Mouse (Mus musculus) cerebellum, adult 2 months (tissue): ENCODE data around the gene Foxp1. TPM values are rescaled to one million over a fixed set of nuclear protein-coding genes. Genes with fewer than 3 reads are reported as not detected.

Experiments
- DNase-seq, 2 experiments: peaks; one replicate each; pipeline ENCODE4 v3.0.0; 2021
- H3K27ac ChIP-seq: fragments of 200-500 bp; 2 replicates; pipeline ENCODE4 v1.5.1; 2012; ENCODE audit warnings: low read length, control low read depth, inconsistent platforms; ENCODE audit not compliant: insufficient read depth
- H3K27me3 ChIP-seq: fragments of 200-500 bp; 2 replicates; pipeline ENCODE4 v1.6.1; 2012; ENCODE audit warnings: inconsistent platforms, mild to moderate bottlenecking, low read length, moderate library complexity; ENCODE audit not compliant: control insufficient read depth, insufficient read depth
- H3K4me1 ChIP-seq: fragments of 200-500 bp; 2 replicates; pipeline ENCODE4 v1.6.1; 2011; ENCODE audit warnings: low read length; ENCODE audit not compliant: control insufficient read depth, insufficient read depth
- H3K4me3 ChIP-seq: fragments of 200-500 bp; replicated peaks from 2 replicates; pipeline ENCODE3; 2011; ENCODE audit warnings: mild to moderate bottlenecking, low read depth, low read length, control low read depth; ENCODE audit not compliant: insufficient read depth
- CTCF ChIP-seq: fragments of 200-500 bp; IDR thresholded peaks from 2 replicates; pipeline ENCODE4 v1.5.1; 2011; ENCODE audit warnings: low read depth, mild to moderate bottlenecking, control low read depth, low read length, moderate library complexity, borderline replicate concordance; ENCODE audit not compliant: insufficient read depth
- POLR2A ChIP-seq: fragments of 200-500 bp; IDR thresholded peaks from 2 replicates; pipeline ENCODE4 v1.6.1; 2011; ENCODE audit warnings: low read length, control low read depth, borderline replicate concordance; ENCODE audit not compliant: insufficient read depth
- WGBS: fragments of 180-500 bp; shearing (Covaris S2); methylation state at CpG from one replicate; pipeline ENCODE4 v1.1.7; 2018; 5-methylcytosine and 5-hydroxymethylcytosine counted together
- polyA plus RNA-seq: library from polyadenylated mRNA; depleted of rRNA; stranded (reverse); fragments of >200 nt; gene quantifications from 2 replicates; pipeline ENCODE4 v1.2.3, GENCODE M21; 2012

Gene Foxp1
- polyA plus RNA-seq, 1 experiment = 21.0 TPM

DNA sequence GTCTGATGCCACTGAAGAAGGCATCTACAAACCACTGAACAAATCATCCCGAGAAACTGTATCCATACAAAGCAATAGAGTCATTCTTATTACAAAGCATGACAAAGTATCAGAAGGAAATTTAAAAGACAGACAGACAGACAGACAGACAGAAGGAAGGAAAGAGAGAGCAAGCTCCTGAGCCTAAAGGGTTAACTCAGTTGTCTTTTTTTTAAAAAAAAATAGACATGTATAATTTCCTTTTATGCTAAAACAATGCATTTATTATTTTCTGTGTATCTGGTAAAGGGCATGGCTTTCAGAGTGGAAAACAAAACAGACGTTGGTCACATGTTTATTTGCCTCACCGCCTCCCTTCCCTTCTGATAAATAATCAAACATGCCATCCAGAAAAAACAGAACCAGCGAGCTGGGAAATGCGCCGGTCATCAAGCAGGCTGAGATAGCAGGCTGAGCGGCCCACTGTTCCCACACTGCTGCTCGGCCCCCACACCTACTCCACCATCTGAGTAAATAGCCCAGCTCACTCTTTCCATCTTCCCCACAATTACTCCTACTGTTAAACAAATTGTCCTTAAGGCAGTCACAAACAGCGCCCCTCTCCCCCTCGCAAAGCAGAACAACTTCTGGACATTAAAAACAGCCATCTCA lies 428.1 kb downstream of the Foxp1 start:
- Histone ChIP-seq H3K27me3 (no peaks in the 10 kb centered on the region), H3K27ac (no peak overlapping the region), H3K4me1 (no peaks in the 10 kb centered on the region), H3K4me3 (no peak overlapping the region)
- TF ChIP-seq CTCF = no peak
- TF ChIP-seq POLR2A = no peak
- no peak for DNase-seq
- WGBS = 74% methylated on average over 10 of the region's 10 CpGs

DNA sequence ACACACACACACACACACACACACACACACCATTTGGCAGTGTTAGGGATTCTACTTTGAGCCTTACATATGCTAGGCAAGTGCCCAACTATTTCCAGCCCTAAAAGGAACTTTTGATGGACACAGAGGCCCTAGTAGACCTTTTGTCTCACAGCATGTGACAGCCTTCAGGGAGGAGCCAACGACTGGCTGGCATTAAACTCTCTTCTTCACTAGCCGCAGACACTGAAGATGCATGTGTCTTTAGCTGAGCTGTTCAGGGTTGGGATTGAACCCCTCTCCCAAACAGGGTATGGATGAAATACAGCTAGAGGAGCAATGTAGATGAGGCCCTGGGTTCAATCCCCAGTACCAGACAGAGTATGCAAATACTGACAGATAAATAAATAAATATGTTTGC lies 428.7 kb downstream of the Foxp1 start:
- DNase-seq = no peak
- Histone ChIP-seq H3K4me3 (no peak overlapping the region), H3K27ac (no peak overlapping the region), H3K27me3 (no peaks in the 10 kb centered on the region), H3K4me1 (no peaks in the 10 kb centered on the region)
- TF ChIP-seq CTCF (no peak), POLR2A (no peak)
- 44% methylated on average over 2 of the region's 2 CpGs for WGBS

GRCm38 (mm10) chr6:99093208-99093607 lies 429.3 kb downstream of the Foxp1 start:
- no peak for DNase-seq
- WGBS = 70% methylated on average over 5 of the region's 5 CpGs
- H3K4me1 ChIP-seq = no peaks in the 10 kb centered on the region; the same call in 1 of the 2 replicates
- no peak for TF ChIP-seq POLR2A
- no peak for TF ChIP-seq CTCF
- no peak overlapping the region for H3K4me3 ChIP-seq
- no peaks in the 10 kb centered on the region for H3K27me3 ChIP-seq
- H3K27ac ChIP-seq = no peak overlapping the region

- Histone ChIP-seq H3K4me1 (peaks cover 6% of the 10 kb centered on the region), H3K4me3 (no peak overlapping the region), H3K27ac (no peak overlapping the region), H3K27me3 (no peaks in the 10 kb centered on the region)
- DNase-seq = no peak
- 72% methylated on average over 2 of the region's 2 CpGs for WGBS
- TF ChIP-seq CTCF = no peak
- no peak for TF ChIP-seq POLR2A
These were observed 430.7 kb downstream of the Foxp1 start for GRCm38 (mm10) chr6:99091799-99092198.

DNA sequence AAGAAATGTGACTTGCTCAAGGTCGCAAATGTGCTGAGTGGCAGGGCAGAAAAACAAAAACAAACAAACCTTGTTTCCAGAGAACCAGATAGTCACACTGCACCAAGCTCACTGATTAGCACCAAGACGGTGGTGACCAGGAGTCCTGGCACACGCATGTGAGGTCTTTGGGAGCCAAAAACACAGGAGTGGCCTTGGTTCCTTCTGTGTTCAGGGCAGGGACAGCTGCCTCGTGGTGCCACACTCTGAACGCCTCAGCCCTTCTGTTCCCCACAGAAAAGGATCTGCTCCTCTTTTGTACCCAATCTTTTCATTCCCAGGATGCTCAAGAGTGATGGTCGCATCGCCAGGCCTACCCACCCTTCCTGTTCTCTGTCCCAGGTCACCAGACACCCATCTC lies 434.9 kb downstream of the Foxp1 start:
- H3K27me3 ChIP-seq = no peaks in the 10 kb centered on the region
- DNase-seq = peak in 1 of 2 experiments; percentile 24
- no peak overlapping the region for H3K4me3 ChIP-seq
- H3K4me1 ChIP-seq = peaks cover 12% of the 10 kb centered on the region
- no peak overlapping the region for H3K27ac ChIP-seq
- 43% methylated on average over 7 of the region's 7 CpGs for WGBS
- TF ChIP-seq CTCF (no peak), POLR2A (no peak)

DNA sequence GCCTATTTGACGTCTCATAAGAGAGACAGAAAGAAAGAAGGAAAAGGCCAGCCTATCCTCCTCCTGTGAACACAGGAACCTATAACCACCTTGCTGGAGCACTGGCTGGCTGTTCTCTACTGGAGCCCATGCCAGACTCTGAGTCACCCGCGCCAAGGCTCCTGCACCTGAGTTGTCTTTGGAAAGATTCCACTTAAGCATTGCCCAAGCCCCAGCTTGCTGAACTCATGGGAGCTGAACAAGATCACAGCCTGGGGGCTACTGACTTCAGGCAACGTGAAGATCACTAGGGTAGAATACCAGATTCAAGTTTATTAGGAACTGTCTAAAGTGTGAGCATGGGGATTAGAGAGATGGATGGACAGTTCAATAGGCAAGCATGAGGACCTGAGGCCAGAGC lies 437.6 kb downstream of the Foxp1 start:
- 16% methylated on average over 4 of the region's 4 CpGs for WGBS
- no peaks in the 10 kb centered on the region for H3K27me3 ChIP-seq
- H3K27ac ChIP-seq = no peak overlapping the region
- H3K4me3 ChIP-seq = no peak overlapping the region
- peaks cover 12% of the 10 kb centered on the region for H3K4me1 ChIP-seq
- TF ChIP-seq POLR2A (no peak), CTCF (no peak)
- DNase-seq = peak; percentile 79 to 87

- no peak for TF ChIP-seq POLR2A
- WGBS = 88% methylated on average over 5 of the region's 5 CpGs
- peaks cover 5% of the 10 kb centered on the region; the same call in 1 of the 2 replicates for H3K4me1 ChIP-seq
- no peak overlapping the region for H3K4me3 ChIP-seq
- H3K27me3 ChIP-seq = no peaks in the 10 kb centered on the region
- no peak overlapping the region for H3K27ac ChIP-seq
- no peak for DNase-seq
These were observed 441.3 kb downstream of the Foxp1 start for GRCm38 (mm10) chr6:99081259-99081658.

GRCm38 (mm10) chr6:99079041-99079835 lies 443.3 kb downstream of the Foxp1 start:
- no peaks in the 10 kb centered on the region for H3K27me3 ChIP-seq
- WGBS = 47% methylated on average over 10 of the region's 10 CpGs
- H3K4me3 ChIP-seq = no peak overlapping the region
- no peak overlapping the region for H3K27ac ChIP-seq
- H3K4me1 ChIP-seq = peaks cover 4% of the 10 kb centered on the region; the same call in 1 of the 2 replicates
- DNase-seq = no peak
- TF ChIP-seq CTCF (no peak), POLR2A (no peak)
